Mouse (Mus musculus) liver, embryonic 16.5 days (tissue): Measurements from ENCODE around the gene Olfr1381. TPM values are rescaled to one million over a fixed set of nuclear protein-coding genes. Genes with fewer than 3 reads are reported as not detected.
"Not testable (repeated sequence)": the region's sequence is repeated elsewhere in the genome, so short reads cannot be mapped to it uniquely, and the experiment has no call there.

Source experiments
- ATAC-seq: fragments of 200-750 bp; cut with Nextera tagmentation; 2 replicates; pipeline ENCODE4 v1.8.0; 2017; ENCODE audit warnings: low read depth, mild to moderate bottlenecking, moderate number of reproducible peaks, moderate library complexity
- H3K27ac ChIP-seq: fragments of 300-500 bp; sonication (generic); 2 replicates; pipeline ENCODE4 v1.5.1; 2014; ENCODE audit warnings: mild to moderate bottlenecking, low read length
- H3K27me3 ChIP-seq: fragments of 300-500 bp; sonication (generic); 2 replicates; pipeline ENCODE4 v1.6.1; 2014; ENCODE audit warnings: low read depth, low read length, mixed read lengths; ENCODE audit not compliant: control insufficient read depth, insufficient read depth
- H3K36me3 ChIP-seq: fragments of 300-500 bp; sonication (generic); 2 replicates; pipeline ENCODE4 v1.6.1; 2014; ENCODE audit warnings: mild to moderate bottlenecking; ENCODE audit not compliant: control insufficient read depth, insufficient read depth
- H3K4me1 ChIP-seq: fragments of 300-500 bp; sonication (generic); 2 replicates; pipeline ENCODE4 v1.6.1; 2014; ENCODE audit warnings: low read depth, low read length, mixed read lengths; ENCODE audit not compliant: control insufficient read depth
- H3K4me2 ChIP-seq: fragments of 300-500 bp; sonication (generic); 2 replicates; pipeline ENCODE4 v1.6.1; 2014; ENCODE audit warnings: low read depth, low read length, mixed read lengths
- H3K4me3 ChIP-seq: fragments of 300-500 bp; sonication (generic); 2 replicates; pipeline ENCODE4 v1.5.1; 2014; ENCODE audit warnings: low read depth, mild to moderate bottlenecking, low read length
- H3K9ac ChIP-seq: fragments of 300-500 bp; sonication (generic); 2 replicates; pipeline ENCODE4 v1.6.1; 2014; ENCODE audit warnings: low read depth, low read length
- H3K9me3 ChIP-seq: fragments of 300-500 bp; sonication (generic); replicated peaks from 2 replicates; pipeline ENCODE4 v1.6.1; 2016; ENCODE audit warnings: low read length; ENCODE audit not compliant: control insufficient read depth
- WGBS: fragments of 180-500 bp; shearing (Covaris S2); extraction: QIAGEN DNeasy Blood & Tissue Kit; methylation state at CpG from one replicate; pipeline ENCODE4 v1.1.7; 2014; ENCODE audit not compliant: insufficient replicate concordance; 5-methylcytosine and 5-hydroxymethylcytosine counted together
- polyA plus RNA-seq: library from polyadenylated mRNA; unstranded; fragments of >200 nt; fragmentation: Nextera tagmentation; extraction: Ambion mirVana; gene quantifications from 2 replicates; pipeline ENCODE4 v1.2.1, GENCODE M21; 2015

Gene Olfr1381
- polyA plus RNA-seq, 1 experiment from 2014 or later: not detected

- Histone ChIP-seq H3K9me3 (no peaks in the 10 kb centered on the region), H3K4me2 (no peak overlapping the region), H3K4me3 (no peak overlapping the region), H3K36me3 (no peaks in the 10 kb centered on the region), H3K9ac (no peak overlapping the region), H3K27ac (no peak overlapping the region), H3K27me3 (no peaks in the 10 kb centered on the region), H3K4me1 (no peaks in the 10 kb centered on the region)
- no peak for ATAC-seq
- 81% methylated on average over 19 of the region's 19 CpGs for WGBS
Observed at GRCm38 (mm10) chr11:49590213-49590612, 47.0 kb downstream of the Olfr1381 start.

DNA sequence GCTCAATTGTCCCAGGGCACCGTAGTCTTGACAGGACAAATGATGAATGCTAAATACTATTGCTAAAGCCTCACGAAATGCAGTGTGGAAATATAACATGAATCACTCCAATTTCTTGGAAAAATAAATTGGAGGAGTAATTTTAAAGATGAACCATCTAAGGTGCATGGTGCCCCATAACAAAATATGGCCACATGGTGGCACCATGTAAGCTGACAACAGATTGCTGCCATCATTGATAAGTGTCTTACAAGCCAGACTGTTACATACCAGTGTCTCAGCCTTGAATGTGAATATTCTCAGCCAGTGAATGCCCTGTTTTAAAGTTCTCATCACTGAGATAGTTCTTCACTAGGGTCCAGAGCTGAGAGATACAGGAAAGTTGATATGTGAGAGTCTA is 53.9 kb downstream of the Olfr1381 start:
- not testable (repeated sequence) for H3K9ac ChIP-seq

More for the DNA sequence above, 53.9 kb downstream of the Olfr1381 start:
- not testable (repeated sequence) for H3K4me1 ChIP-seq, H3K27ac ChIP-seq, H3K4me3 ChIP-seq, ATAC-seq, H3K4me2 ChIP-seq, H3K36me3 ChIP-seq, H3K9me3 ChIP-seq, H3K27me3 ChIP-seq
- 45% methylated on average over 2 of the region's 2 CpGs for WGBS

Other genes starting within 250 kb of the Olfr1381 start
- not detected in 2 replicates for gene Olfr10, start 238.7 kb upstream of the Olfr1381 start, polyA plus RNA-seq
- gene Olfr1391, start 220.7 kb upstream of the Olfr1381 start, polyA plus RNA-seq: not detected in 2 replicates
- gene Olfr1390, start 208.3 kb upstream of the Olfr1381 start, polyA plus RNA-seq: not detected in 2 replicates
- gene Olfr1389, start 120.4 kb upstream of the Olfr1381 start, polyA plus RNA-seq: not detected in 2 replicates
- gene Olfr1388, start 106.8 kb upstream of the Olfr1381 start, polyA plus RNA-seq: 0.02 TPM in 1 of 2 replicates, not detected in the other
- gene Olfr1387, start 88.1 kb upstream of the Olfr1381 start, polyA plus RNA-seq: not detected in 2 replicates
- not detected in 2 replicates for gene Olfr1386, start 78.4 kb upstream of the Olfr1381 start, polyA plus RNA-seq
- gene Olfr1385, start 54.4 kb upstream of the Olfr1381 start, polyA plus RNA-seq: not detected in 2 replicates
- gene Olfr1384, start 36.7 kb upstream of the Olfr1381 start, polyA plus RNA-seq: not detected in 2 replicates
- not detected in 2 replicates for gene Olfr1383, start 23.8 kb upstream of the Olfr1381 start, polyA plus RNA-seq
- gene Olfr1382, start 15.2 kb upstream of the Olfr1381 start, polyA plus RNA-seq: not detected in 2 replicates
- not detected in 2 replicates for gene Olfr1380, start 13.4 kb downstream of the Olfr1381 start, polyA plus RNA-seq
- 3.2 and 3.9 TPM in 2 replicates for gene Flt4, start 65.8 kb downstream of the Olfr1381 start, polyA plus RNA-seq
- not detected in 2 replicates for gene Scgb3a1, start 120.2 kb downstream of the Olfr1381 start, polyA plus RNA-seq
- gene Cnot6, start 169.3 kb downstream of the Olfr1381 start, polyA plus RNA-seq: 14.2 and 15.4 TPM in 2 replicates